Mouse (Mus musculus): ENCODE data around the gene Car14.
"Not testable (repeated sequence)": the region's sequence is repeated elsewhere in the genome, so short reads cannot be mapped to it uniquely, and the experiment has no call there.

Car14 gene

GRCm38 (mm10) chr3:95892066-95893052 is 12.1 kb downstream of the Car14 start:
- DNase-seq (ENCODE audit: low read depth): no peak

GRCm38 (mm10) chr3:95891211-95892065 is 13.1 kb downstream of the Car14 start, which contains the start of gene BC028528:
Gene BC028528 (minus strand): TSS chr3:95892005.
- DNase-seq (ENCODE audit: low read depth): no peak

DNA sequence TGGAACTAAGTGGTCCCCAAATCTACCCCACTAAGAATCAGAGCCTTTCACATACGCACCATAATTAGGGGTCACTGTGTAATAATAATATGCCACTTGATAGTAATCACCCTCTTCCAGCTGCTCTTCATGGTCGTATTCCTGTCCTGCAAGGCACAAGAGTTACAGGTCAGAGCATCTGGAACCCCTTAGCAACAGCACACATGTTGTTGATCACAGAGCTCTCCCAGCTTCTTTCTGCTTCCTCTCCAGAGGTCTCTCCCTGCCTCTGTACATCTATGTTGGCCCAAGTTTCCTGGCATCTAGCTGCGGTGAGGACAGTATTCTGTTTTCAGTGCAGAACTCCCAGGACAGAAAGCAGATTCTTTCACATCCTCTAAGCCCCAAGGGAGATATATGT is 14.8 kb downstream of the Car14 start:
- DNase-seq (ENCODE audit: low read depth): no peak

DNA sequence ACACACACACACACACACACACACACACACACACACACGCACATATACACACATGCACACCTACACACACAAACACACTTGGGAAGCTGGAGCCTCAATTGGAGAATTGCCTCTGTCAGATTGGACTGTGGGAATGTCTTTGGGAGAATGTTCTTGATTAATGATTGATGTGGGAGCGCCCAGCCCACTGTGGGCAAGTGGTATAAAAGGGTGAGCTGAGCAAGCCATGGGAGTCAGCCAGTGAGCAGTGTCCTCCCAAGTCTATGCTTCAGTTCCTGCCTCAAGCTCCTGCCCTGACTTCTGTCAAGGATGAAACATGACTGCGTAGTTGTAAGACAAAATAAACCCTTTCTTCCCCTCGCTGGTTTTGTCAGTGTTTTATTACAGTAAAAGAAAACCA is 16.9 kb downstream of the Car14 start:
- no peak for DNase-seq (ENCODE audit: low read depth)

GRCm38 (mm10) chr3:95884400-95884799 is 20.1 kb downstream of the Car14 start:
- no peak for DNase-seq (ENCODE audit: low read depth)

- DNase-seq (ENCODE audit: low read depth): no peak
Measured at GRCm38 (mm10) chr3:95882816-95883425, 21.6 kb downstream of the Car14 start.

DNA sequence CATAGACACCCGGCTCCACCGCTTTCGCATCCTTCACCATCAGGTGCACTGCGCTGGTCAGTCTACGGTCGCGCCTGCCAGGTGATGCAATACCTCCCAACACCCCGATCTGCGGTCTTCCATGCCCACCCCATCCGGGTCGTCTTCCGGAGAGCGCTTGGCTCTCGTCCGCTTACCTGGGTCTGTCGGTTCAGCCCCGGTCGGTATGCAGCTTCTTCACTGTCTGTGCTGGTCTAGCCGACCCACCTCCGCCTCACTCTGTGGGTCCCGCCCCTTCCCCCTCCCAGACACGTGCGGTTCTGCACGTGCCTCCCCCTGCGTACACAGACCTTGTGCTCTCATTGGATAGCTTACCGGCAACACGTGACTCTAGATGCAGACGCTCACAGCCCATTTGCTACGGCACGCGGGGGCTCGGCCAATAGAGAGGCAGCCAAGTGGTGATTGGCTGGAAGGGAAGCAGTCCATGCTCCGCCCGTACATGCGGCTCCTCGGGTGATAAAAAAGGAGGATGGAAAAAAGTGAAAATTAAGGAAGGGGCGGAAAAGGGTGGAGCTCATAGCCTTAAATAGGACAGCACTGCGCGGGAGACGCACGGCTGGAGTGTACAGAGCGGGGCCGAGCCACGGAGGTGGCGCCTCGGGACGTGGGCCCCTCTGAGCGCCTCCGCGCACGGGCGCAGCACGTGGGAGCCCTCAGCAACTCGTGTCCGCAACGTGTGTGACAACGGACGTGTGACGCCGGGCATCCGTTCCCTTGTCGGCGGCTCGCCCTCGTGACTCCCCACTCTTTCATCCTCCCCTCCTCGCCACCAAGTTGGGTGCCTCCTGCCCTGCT is 22.3 kb downstream of the Car14 start, which contains the start of gene Ciart:
Gene Ciart, minus strand, starts transcription at position 273 of the 837 bp plus-strand sequence.
- DNase-seq (ENCODE audit: low read depth): peak; percentile 86

DNA sequence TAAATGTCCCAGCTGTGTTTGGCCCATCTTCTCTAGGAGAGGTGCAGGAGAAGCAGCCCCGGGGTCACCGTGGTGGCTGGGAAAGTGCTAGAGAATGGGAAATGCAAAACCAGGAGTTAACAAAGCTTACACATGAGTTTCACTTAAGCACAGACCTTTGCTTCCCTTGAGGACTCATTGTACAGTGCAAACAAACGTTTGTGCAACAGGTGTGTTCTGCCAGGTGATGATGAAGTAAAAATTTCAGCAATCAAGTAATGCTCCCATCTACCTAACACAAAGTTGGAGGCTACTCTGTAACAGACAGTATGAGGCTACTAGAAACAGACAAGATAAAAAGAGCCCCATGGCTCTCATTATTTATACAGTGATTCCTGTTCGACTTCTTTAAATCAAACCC is 25.4 kb downstream of the Car14 start:
- DNase-seq (ENCODE audit: low read depth): no peak

DNA sequence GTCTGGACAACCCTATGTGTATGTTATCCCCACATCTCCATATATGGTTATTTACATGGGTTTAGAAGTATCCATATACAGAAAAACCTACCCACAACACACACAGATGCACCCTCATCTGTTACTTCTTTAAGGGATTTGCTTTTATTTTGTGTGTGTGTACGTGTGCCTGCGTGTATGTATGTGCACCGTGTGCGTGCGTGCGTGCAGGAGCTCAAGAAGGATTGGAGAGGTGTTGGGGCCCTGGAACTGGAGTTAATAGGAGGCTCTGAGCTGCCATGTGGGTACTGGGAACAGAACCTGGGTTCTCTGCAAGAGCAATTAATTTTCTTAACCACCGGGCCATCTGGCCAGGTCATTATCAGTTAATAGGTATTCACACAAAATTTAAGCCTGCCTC is 32.4 kb downstream of the Car14 start:
- DNase-seq (ENCODE audit: low read depth): no peak

GRCm38 (mm10) chr3:95871392-95871867 is 33.1 kb downstream of the Car14 start, which contains the start of gene Mrps21:
Gene Mrps21 (minus strand): TSS chr3:95871519.
- DNase-seq (ENCODE audit: low read depth): peak; percentile 79

GRCm38 (mm10) chr3:95870976-95871375 is 33.5 kb downstream of the Car14 start:
- no peak for DNase-seq (ENCODE audit: low read depth)

- no peak for DNase-seq (ENCODE audit: low read depth)
Measured at GRCm38 (mm10) chr3:95867408-95867807, 37.1 kb downstream of the Car14 start.

- no peak for DNase-seq (ENCODE audit: low read depth)
Measured at GRCm38 (mm10) chr3:95866071-95866470, 38.4 kb downstream of the Car14 start.

DNA sequence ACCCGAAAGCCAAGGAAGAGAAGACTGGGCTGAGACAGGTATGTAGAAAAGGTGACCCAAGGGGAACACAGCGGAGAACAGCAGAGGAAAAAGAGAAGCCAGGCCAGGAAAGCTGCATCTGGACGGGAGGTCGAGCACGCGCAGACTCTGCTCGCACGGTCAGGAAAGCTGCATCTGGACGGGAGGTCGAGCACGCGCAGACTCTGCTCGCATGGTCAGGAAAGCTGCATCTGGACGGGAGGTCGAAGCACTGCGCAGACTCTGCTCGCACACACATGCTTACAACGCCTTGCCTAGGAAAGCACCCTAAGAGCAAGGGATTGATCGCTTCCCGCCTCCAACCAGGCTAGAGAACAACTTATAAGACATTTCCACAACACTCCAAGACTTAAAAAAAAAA is 38.9 kb downstream of the Car14 start:
- no peak for DNase-seq (ENCODE audit: low read depth)

GRCm38 (mm10) chr3:95865050-95865449 is 39.4 kb downstream of the Car14 start:
- no peak for DNase-seq (ENCODE audit: low read depth)

GRCm38 (mm10) chr3:95863578-95863977 is 40.9 kb downstream of the Car14 start:
- DNase-seq (ENCODE audit: low read depth): no peak

GRCm38 (mm10) chr3:95861796-95862195 is 42.7 kb downstream of the Car14 start:
- peak; percentile 96 for DNase-seq (ENCODE audit: low read depth)

- DNase-seq (ENCODE audit: low read depth): no peak
Measured at GRCm38 (mm10) chr3:95861216-95861615, 43.3 kb downstream of the Car14 start.

DNA sequence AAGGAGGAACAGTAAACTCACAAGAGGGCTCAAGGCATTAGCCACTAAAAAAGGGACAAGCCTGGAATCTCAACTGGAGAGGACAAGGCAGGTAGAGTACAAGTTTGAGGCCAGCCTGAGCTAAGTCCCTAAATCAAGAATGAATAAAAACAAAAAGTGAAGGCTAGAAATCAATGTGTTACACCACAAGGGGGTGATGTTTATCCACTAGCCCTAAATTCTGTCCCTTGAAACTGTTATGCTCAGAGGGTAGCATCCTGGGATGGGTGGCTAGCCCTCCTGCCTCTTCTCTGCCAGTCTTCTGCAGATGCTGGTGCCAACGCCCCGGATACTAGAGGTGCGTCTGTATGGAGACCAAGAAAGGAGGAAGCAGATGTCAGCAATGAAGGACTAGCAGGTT is 44.2 kb downstream of the Car14 start:
- no peak for DNase-seq (ENCODE audit: low read depth)

DNA sequence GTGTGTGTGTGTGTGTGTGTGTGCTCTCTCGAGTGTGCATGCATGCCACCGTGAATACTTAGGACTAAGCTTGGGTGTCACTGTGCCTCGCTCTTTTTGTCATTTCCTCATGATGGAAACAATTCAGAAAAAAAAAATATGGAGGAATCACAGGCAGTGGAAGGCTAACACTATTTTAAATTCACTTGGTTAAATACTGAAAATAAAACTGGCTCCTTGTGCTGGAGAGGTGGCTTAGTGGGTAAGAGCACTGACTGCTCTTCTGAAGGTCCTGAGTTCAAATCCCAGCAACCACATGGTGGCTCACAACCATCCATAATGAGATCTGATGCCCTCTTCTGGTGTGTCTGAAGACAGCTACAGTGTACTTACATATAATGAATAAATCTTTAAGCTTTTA is 46.2 kb downstream of the Car14 start:
- DNase-seq (ENCODE audit: low read depth): not testable (repeated sequence)

- DNase-seq (ENCODE audit: low read depth): not testable (repeated sequence)
Measured at GRCm38 (mm10) chr3:95857050-95857449, 47.4 kb downstream of the Car14 start.
